Mouse (Mus musculus): ENCODE results near the gene Taf15. TPM values are rescaled to one million over a fixed set of nuclear protein-coding genes. Genes with fewer than 3 reads are reported as not detected.

The Taf15 gene
- total RNA-seq, 2 experiments from 2014 or later = 56.2 to 60.3 TPM

GRCm38 (mm10) chr11:83457257-83457656, 15.6 kb upstream of the Taf15 start:
- DNase-seq (ENCODE audit: low spot score in 2 of 2) = no peak

GRCm38 (mm10) chr11:83457912-83458601, 14.8 kb upstream of the Taf15 start:
- no peak for DNase-seq (ENCODE audit: low spot score in 2 of 2)

- DNase-seq (ENCODE audit: low spot score in 2 of 2) = no peak
These were observed 11.3 kb upstream of the Taf15 start for GRCm38 (mm10) chr11:83461462-83462027.

DNA sequence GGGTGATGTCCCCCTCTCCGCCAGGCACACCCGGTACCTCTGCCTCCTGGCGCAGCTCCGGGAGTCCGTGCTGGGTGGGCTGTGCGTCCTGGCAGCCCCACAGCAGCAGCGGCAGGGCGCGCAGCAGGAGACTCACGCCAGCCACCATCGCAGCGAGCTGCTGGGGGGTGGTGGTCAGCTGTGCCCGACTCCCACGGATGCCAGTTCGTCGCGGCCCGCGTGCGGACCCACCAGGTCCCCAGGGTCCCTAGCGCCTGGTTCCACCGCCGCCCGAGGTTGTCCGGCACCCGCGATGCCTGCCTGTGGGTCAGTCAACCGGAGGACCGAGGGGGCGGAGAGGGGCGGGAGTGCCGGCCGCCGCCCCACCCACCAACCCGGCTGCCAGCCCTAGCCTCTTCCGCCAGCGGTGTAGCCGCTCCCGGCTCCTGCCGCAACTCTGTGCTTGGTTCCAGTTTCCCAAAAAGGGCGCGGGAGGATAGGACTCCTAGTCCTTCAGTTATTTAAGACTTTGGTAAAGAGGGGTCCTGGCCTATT, 10.1 kb upstream of the Taf15 start, which contains the start of gene Mmp28:
Mmp28 (minus strand) TSS at position 361 of the 534 bp plus-strand sequence.
- DNase-seq (ENCODE audit: low spot score in 2 of 2) = peak in 1 of 2 experiments; percentile 27

DNA sequence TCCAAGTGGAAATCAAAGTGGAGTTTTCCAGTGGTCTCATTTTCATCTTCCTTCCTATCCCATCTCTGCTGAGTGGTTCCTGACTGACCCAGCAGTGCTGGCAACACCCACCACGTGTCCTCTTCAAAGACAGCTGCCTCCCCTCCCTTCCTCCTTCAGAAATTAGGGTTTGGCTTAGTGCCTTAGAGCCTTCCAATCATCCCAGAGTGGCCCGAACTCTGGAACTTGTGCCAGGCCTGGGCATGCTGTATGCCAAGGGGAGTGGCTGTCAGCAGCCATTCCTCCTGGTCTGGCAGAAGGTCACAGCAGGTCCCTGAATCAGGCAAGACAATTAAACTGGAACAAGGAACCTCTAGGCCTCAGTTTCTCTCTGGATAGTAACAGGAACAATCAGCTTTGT, 6.9 kb upstream of the Taf15 start:
- DNase-seq (ENCODE audit: low spot score in 2 of 2) = no peak

DNA sequence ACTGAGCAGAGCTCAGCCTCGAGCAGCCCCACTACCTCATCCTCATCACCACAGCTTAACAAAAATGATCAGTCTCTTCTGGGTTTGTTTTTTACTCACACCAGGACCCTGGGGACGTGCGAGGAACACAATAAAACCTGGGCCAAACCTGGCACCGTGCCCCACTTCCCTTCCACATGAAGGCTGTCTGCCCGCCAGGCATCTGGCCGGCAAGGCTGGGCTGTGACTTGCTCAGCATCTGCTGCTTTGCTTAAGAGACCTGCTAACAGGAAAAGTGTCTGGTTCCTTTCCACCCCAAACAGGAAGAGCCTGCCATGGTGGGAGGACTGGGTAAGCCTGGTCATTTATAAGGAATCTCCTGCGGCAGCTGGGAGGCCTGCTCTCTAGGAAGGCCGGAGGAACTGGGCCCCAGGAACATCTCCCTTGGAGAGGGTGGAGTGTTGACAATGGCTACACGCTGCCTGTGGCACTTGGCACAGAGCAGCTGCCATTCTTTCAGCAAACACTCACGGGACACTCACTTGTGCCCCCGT, 5.7 kb upstream of the Taf15 start:
- DNase-seq (ENCODE audit: low spot score in 2 of 2) = no peak

- no peak for DNase-seq (ENCODE audit: low spot score in 2 of 2)
These were observed 4.1 kb upstream of the Taf15 start for GRCm38 (mm10) chr11:83468765-83469164.

GRCm38 (mm10) chr11:83471766-83472165, 1.1 kb upstream of the Taf15 start:
- DNase-seq (ENCODE audit: low spot score in 2 of 2) = no peak

GRCm38 (mm10) chr11:83473235-83474016, 540 bp downstream of the Taf15 start:
- DNase-seq (ENCODE audit: low spot score in 2 of 2) = no peak

- no peak for DNase-seq (ENCODE audit: low spot score in 2 of 2)
These were observed 18.6 kb downstream of the Taf15 start for GRCm38 (mm10) chr11:83491488-83491887.

GRCm38 (mm10) chr11:83495571-83495970, 22.7 kb downstream of the Taf15 start:
- no peak for DNase-seq (ENCODE audit: low spot score in 2 of 2)

DNA sequence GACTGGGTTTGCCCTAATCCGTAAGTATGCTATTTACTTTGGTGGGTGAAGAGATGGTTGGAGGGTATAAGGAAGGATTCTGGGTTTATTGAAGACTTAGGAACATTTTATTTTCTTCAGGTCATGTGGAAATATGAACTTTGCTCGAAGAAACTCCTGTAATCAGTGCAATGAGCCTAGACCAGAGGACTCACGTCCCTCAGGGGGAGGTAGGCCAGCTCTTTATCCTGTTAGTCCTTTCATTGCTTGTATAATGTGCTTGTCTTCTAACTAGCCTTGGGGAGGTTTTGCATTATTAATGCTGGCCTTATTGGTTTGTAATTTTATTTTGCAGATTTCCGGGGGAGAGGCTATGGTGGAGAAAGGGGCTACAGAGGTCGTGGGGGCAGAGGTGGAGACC, 31.4 kb downstream of the Taf15 start:
- DNase-seq (ENCODE audit: low spot score in 2 of 2) = no peak

- DNase-seq (ENCODE audit: low spot score in 2 of 2) = no peak
These were observed 36.6 kb downstream of the Taf15 start for GRCm38 (mm10) chr11:83509521-83509920.

- no peak for DNase-seq (ENCODE audit: low spot score in 2 of 2)
These were observed 44.3 kb downstream of the Taf15 start for GRCm38 (mm10) chr11:83517153-83517552.

DNA sequence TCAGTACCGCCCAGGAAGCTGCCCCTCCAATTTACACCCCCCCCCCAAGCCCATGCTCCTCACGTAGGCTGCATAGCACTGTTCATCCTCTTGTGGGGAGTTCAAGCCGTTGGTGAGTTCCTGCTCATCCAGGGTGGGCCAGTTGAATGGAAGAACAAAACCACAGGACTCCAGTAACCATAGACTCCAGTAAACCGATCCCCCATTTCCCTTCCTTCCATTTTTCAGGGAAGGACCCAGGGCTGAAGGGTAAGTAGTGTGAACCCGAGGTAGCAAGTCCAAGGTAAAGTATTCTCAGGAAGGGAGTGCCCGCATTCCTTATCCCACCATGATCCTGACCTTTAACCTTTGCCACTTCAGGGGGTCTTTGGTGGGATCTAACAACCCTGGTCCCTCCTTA, 45.5 kb downstream of the Taf15 start:
- DNase-seq (ENCODE audit: low spot score in 2 of 2) = no peak

DNA sequence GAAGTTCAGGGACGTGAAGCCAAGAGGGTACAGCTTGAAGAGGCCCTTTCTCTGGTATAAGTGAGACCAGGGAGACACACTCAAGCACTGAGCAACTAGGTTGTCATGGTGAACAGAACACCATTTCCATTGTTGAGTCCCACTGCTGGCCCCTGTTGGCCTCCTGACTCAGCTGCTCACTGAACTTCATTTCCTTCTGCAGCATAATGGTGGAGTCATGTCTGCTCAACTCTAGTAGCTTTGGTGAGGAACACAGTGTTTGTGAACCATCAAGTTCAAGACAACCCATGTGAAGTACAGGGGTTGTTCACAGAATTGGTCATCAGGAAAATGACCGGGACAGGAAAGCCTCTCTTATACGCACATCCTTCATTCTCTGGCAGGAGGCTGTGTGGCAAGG, 49.2 kb downstream of the Taf15 start, which contains the start of gene Heatr9:
Heatr9 (minus strand) TSS at position 101 of the 400 bp plus-strand sequence.
- DNase-seq (ENCODE audit: low spot score in 2 of 2) = no peak

DNA sequence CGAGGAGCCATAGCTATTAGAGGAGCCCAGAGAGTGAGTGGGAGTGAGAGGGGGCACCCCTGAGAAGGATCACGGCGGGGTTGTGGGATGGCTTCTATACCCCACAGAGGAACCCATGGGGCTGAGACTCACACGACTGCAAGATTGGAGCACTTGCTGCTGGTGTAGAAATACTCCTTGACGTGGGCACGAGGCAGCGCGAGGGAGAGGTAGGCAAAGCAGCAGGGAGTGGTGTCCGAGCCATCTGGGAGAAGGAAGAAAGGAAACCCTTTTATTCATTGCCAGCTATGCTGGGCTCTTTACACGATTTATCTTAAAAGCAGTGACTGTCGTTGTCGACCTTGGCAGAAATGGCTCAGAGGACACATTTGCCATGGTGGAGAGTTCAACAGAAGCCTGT, 56.1 kb downstream of the Taf15 start:
- peak; percentile 11 to 19 for DNase-seq (ENCODE audit: low spot score in 2 of 2)

- no peak for DNase-seq (ENCODE audit: low spot score in 2 of 2)
These were observed 57.5 kb downstream of the Taf15 start, which contains the start of gene Ccl5 for GRCm38 (mm10) chr11:83530360-83530759. TSS of gene Ccl5 (minus strand) at chr11:83530518.

- no peak for DNase-seq (ENCODE audit: low spot score in 2 of 2)
These were observed 60.3 kb downstream of the Taf15 start for GRCm38 (mm10) chr11:83533192-83533591.

DNA sequence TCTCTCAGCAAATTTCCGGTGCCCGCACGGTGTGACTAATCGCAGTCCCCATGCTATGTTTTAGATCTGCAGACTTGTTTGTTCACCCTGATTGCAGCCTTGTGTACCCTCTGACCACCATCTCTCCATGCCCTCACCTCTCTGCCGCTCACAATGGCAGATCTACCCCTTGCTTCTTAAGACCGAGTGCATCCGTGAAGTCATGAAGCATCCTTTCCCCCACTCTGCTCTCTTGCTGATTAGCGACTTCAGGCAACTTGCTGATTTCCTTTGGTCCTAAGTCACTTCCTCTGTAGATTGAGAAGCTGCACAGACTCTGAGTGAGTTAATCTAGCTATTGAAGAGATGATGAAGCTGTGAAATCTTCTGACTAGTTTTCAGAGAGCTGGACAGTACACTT, 61.3 kb downstream of the Taf15 start:
- no peak for DNase-seq (ENCODE audit: low spot score in 2 of 2)

GRCm38 (mm10) chr11:83534609-83535423, 61.9 kb downstream of the Taf15 start:
- peak; percentile 62 to 63 for DNase-seq (ENCODE audit: low spot score in 2 of 2)
